Mouse (Mus musculus): ENCODE measurements at regions not wholly inside any gene's neighbourhood (a gene's known extent, or its start where the extent isn't known, plus 50 kb on each side); places are given as distances from the start of the nearest gene placed in this dataset.

- TF ChIP-seq CTCF (IDR thresholded peaks at IDR 0.05; ENCODE audit: low read depth): no peak
- Histone ChIP-seq H3K9me3 (ENCODE audit: low read length) (no peaks in the 10 kb centered on the region), H3K27ac (ENCODE audit: low read depth, low read length) (no peak overlapping the region), H3K27me3 (ENCODE audit: insufficient read depth, low read length) (no peaks in the 10 kb centered on the region), H3K4me2 (ENCODE audit: low read depth) (no peak overlapping the region), H3K9ac (no peak overlapping the region), H3K4me3 (ENCODE audit: low read depth, low read length) (no peak overlapping the region), H3K36me3 (ENCODE audit: insufficient read depth) (no peaks in the 10 kb centered on the region), H3K4me1 (ENCODE audit: insufficient read depth) (no peaks in the 10 kb centered on the region)
- no peak for DNase-seq
- ATAC-seq: no peak
- WGBS: 79% methylated on average over 4 of the region's 4 CpGs
These were observed 128.1 kb upstream of the Atp2b1 start for GRCm38 (mm10) chr10:98786089-98786488.

GRCm38 (mm10) chr10:98789763-98790162 lies 124.4 kb upstream of the Atp2b1 start:
- ATAC-seq (no peak), DNase-seq (no peak)
- no peak overlapping the region for H3K9ac ChIP-seq
- no peak for TF ChIP-seq CTCF (IDR thresholded peaks at IDR 0.05; ENCODE audit: low read depth)
- no peak overlapping the region for H3K4me3 ChIP-seq (ENCODE audit: low read depth, low read length)
- H3K4me2 ChIP-seq (ENCODE audit: low read depth): no peak overlapping the region
- H3K36me3 ChIP-seq (ENCODE audit: insufficient read depth): no peaks in the 10 kb centered on the region
- H3K27me3 ChIP-seq (ENCODE audit: insufficient read depth, low read length): no peaks in the 10 kb centered on the region
- H3K4me1 ChIP-seq (ENCODE audit: insufficient read depth): no peaks in the 10 kb centered on the region
- no peak overlapping the region for H3K27ac ChIP-seq (ENCODE audit: low read depth, low read length)
- H3K9me3 ChIP-seq (ENCODE audit: low read length): no peaks in the 10 kb centered on the region
- 93% methylated on average over 9 of the region's 9 CpGs for WGBS

- H3K4me1 ChIP-seq (ENCODE audit: insufficient read depth): no peaks in the 10 kb centered on the region
- 95% methylated on average over 3 of the region's 3 CpGs for WGBS
- no peaks in the 10 kb centered on the region for H3K27me3 ChIP-seq (ENCODE audit: insufficient read depth, low read length)
- ATAC-seq (no peak), DNase-seq (no peak)
- H3K27ac ChIP-seq (ENCODE audit: low read depth, low read length): no peak overlapping the region
- no peak overlapping the region for H3K4me2 ChIP-seq (ENCODE audit: low read depth)
- H3K36me3 ChIP-seq (ENCODE audit: insufficient read depth): no peaks in the 10 kb centered on the region
- no peak for TF ChIP-seq CTCF (IDR thresholded peaks at IDR 0.05; ENCODE audit: low read depth)
- no peak overlapping the region for H3K4me3 ChIP-seq (ENCODE audit: low read depth, low read length)
- no peaks in the 10 kb centered on the region for H3K9me3 ChIP-seq (ENCODE audit: low read length)
- no peak overlapping the region for H3K9ac ChIP-seq
These were observed 123.8 kb upstream of the Atp2b1 start for GRCm38 (mm10) chr10:98790456-98790855.

- DNase-seq (no peak), ATAC-seq (no peak)
- Histone ChIP-seq H3K9ac (no peak overlapping the region), H3K36me3 (ENCODE audit: insufficient read depth) (no peaks in the 10 kb centered on the region), H3K4me1 (ENCODE audit: insufficient read depth) (no peaks in the 10 kb centered on the region), H3K27me3 (ENCODE audit: insufficient read depth, low read length) (no peaks in the 10 kb centered on the region), H3K4me2 (ENCODE audit: low read depth) (no peak overlapping the region), H3K4me3 (ENCODE audit: low read depth, low read length) (no peak overlapping the region), H3K27ac (ENCODE audit: low read depth, low read length) (no peak overlapping the region), H3K9me3 (ENCODE audit: low read length) (no peaks in the 10 kb centered on the region)
- no peak for TF ChIP-seq CTCF (IDR thresholded peaks at IDR 0.05; ENCODE audit: low read depth)
- 87% methylated on average over 4 of the region's 4 CpGs for WGBS
These were observed 122.0 kb upstream of the Atp2b1 start for GRCm38 (mm10) chr10:98792019-98792741.

- Histone ChIP-seq H3K27me3 (ENCODE audit: insufficient read depth, low read length) (no peaks in the 10 kb centered on the region), H3K9ac (no peak overlapping the region), H3K4me2 (ENCODE audit: low read depth) (no peak overlapping the region), H3K4me1 (ENCODE audit: insufficient read depth) (no peaks in the 10 kb centered on the region), H3K4me3 (ENCODE audit: low read depth, low read length) (no peak overlapping the region), H3K9me3 (ENCODE audit: low read length) (no peaks in the 10 kb centered on the region), H3K36me3 (ENCODE audit: insufficient read depth) (no peaks in the 10 kb centered on the region), H3K27ac (ENCODE audit: low read depth, low read length) (no peak overlapping the region)
- WGBS: 92% methylated on average over 9 of the region's 9 CpGs
- no peak for TF ChIP-seq CTCF (IDR thresholded peaks at IDR 0.05; ENCODE audit: low read depth)
- DNase-seq (no peak), ATAC-seq (no peak)
These were observed 120.2 kb upstream of the Atp2b1 start for GRCm38 (mm10) chr10:98793926-98794536.

GRCm38 (mm10) chr10:98796016-98796415 lies 118.2 kb upstream of the Atp2b1 start:
- no peaks in the 10 kb centered on the region for H3K27me3 ChIP-seq (ENCODE audit: insufficient read depth, low read length)
- H3K4me2 ChIP-seq (ENCODE audit: low read depth): no peak overlapping the region
- ATAC-seq (no peak), DNase-seq (no peak)
- H3K4me1 ChIP-seq (ENCODE audit: insufficient read depth): no peaks in the 10 kb centered on the region
- no peak overlapping the region for H3K4me3 ChIP-seq (ENCODE audit: low read depth, low read length)
- no peaks in the 10 kb centered on the region for H3K9me3 ChIP-seq (ENCODE audit: low read length)
- H3K36me3 ChIP-seq (ENCODE audit: insufficient read depth): no peaks in the 10 kb centered on the region
- 94% methylated on average over 3 of the region's 3 CpGs for WGBS
- no peak overlapping the region for H3K27ac ChIP-seq (ENCODE audit: low read depth, low read length)
- no peak for TF ChIP-seq CTCF (IDR thresholded peaks at IDR 0.05; ENCODE audit: low read depth)
- no peak overlapping the region for H3K9ac ChIP-seq

GRCm38 (mm10) chr10:98798634-98799415 lies 115.4 kb upstream of the Atp2b1 start:
- Histone ChIP-seq H3K9me3 (ENCODE audit: low read length) (no peaks in the 10 kb centered on the region), H3K36me3 (ENCODE audit: insufficient read depth) (no peaks in the 10 kb centered on the region), H3K27ac (ENCODE audit: low read depth, low read length) (no peak overlapping the region), H3K4me2 (ENCODE audit: low read depth) (no peak overlapping the region), H3K4me1 (ENCODE audit: insufficient read depth) (no peaks in the 10 kb centered on the region), H3K4me3 (ENCODE audit: low read depth, low read length) (no peak overlapping the region), H3K9ac (no peak overlapping the region), H3K27me3 (ENCODE audit: insufficient read depth, low read length) (no peaks in the 10 kb centered on the region)
- no peak for DNase-seq
- no peak for TF ChIP-seq CTCF (IDR thresholded peaks at IDR 0.05; ENCODE audit: low read depth)
- no peak for ATAC-seq
- WGBS: 82% methylated on average over 6 of the region's 6 CpGs

All from forebrain, postnatal 0 days (tissue).